7 mouse cellular contexts compared by ENCODE assay signal in genomic region chr19:17163511-17163953, GRCm38 (mm10).
DNase-seq lines count a peak whose midpoint lies in the region; ATAC-seq and TF ChIP-seq lines count a peak whose summit lies in the region.

No protein-coding gene starts in this region.

- no peaks in the 10 kb centered on the region for H3K27me3 ChIP-seq in embryonic facial prominence, embryonic 15.5 days
- H3K27me3 ChIP-seq in spleen, adult 2 months (ENCODE audit: control insufficient read depth, insufficient read depth, low read length): no peaks in the 10 kb centered on the region

- DNase-seq in B cell, adult 2 months: peak; percentile 61 to 63
- peak; percentile 79 for DNase-seq in R1 (ENCODE audit: low read depth, low spot score)
- peak; percentile 52 to 56 for DNase-seq in heart, postnatal 14 days
- peak; percentile 62 to 73 for DNase-seq in kidney, postnatal 36 days
- DNase-seq in spleen, adult 2 months (ENCODE audit: low read depth in 1 of 2, low spot score in 2 of 2): peak; percentile 32 to 57

- H3K4me2 ChIP-seq in embryonic facial prominence, embryonic 15.5 days (replicated peaks): peak overlapping the region; percentile 40

- H3K27ac ChIP-seq in embryonic facial prominence, embryonic 15.5 days (replicated peaks): no peak overlapping the region; the same call in 1 of the 2 replicates
- no peak overlapping the region for H3K27ac ChIP-seq in spleen, adult 2 months (ENCODE audit: insufficient read depth, low read length)

- H3K4me3 ChIP-seq in embryonic facial prominence, embryonic 15.5 days (replicated peaks): peak overlapping the region; percentile 11; the same call in 1 of the 2 replicates
- H3K4me3 ChIP-seq in spleen, adult 2 months (ENCODE audit: extremely low read depth, insufficient read depth, insufficient read length): no peak overlapping the region

- peak; percentile 62; the same call in 1 of the 2 replicates for TF ChIP-seq CTCF in spleen, adult 2 months (IDR thresholded peaks at IDR 0.05; ENCODE audit: extremely low read depth, insufficient read depth, insufficient read length, insufficient replicate concordance)

- H3K4me1 ChIP-seq in embryonic facial prominence, embryonic 15.5 days: peaks cover 6% of the 10 kb centered on the region; the same call in 1 of the 2 replicates
- peaks cover 11% of the 10 kb centered on the region for H3K4me1 ChIP-seq in spleen, adult 2 months (ENCODE audit: control insufficient read depth, insufficient read depth, insufficient read length)

- TF ChIP-seq POLR2A in spleen, adult 2 months (IDR thresholded peaks at IDR 0.05; ENCODE audit: low read depth, low read length): no peak

- WGBS in embryonic facial prominence, embryonic 15.5 days: 5% methylated on average over 13 of the region's 13 CpGs
- WGBS in spleen, adult 2 months: 11% methylated on average over 13 of the region's 13 CpGs

- no peak overlapping the region for H3K9ac ChIP-seq in embryonic facial prominence, embryonic 15.5 days

- ATAC-seq in embryonic facial prominence, embryonic 15.5 days (ENCODE audit: insufficient number of reproducible peaks, low FRiP score, low TSS enrichment, low read depth): peak; percentile 81
- ATAC-seq in megakaryocyte, adult 5-6 weeks (ENCODE audit: poor library complexity, severe bottlenecking): peak; percentile 76

- no peaks in the 10 kb centered on the region for H3K36me3 ChIP-seq in embryonic facial prominence, embryonic 15.5 days
- H3K36me3 ChIP-seq in spleen, adult 2 months (ENCODE audit: control insufficient read depth, insufficient read depth, low read length): no peaks in the 10 kb centered on the region

- H3K9me3 ChIP-seq in embryonic facial prominence, embryonic 15.5 days (replicated peaks): no peaks in the 10 kb centered on the region

- intact Hi-C loops in heart, postnatal 14 days (cut with DNase I): loop anchor here (5.0 kb wide), 2 partner anchors 194 to 229 kb away; partner anchors contain the start of gene Rfk
